Mouse (Mus musculus): Measurements from ENCODE around the gene Slc24a2. TPM values are rescaled to one million over a fixed set of nuclear protein-coding genes. Genes with fewer than 3 reads are reported as not detected.

Slc24a2 gene
- total and polyA plus RNA-seq, 2 experiments from 2014 or later: 5.0 to 29.6 TPM

DNA sequence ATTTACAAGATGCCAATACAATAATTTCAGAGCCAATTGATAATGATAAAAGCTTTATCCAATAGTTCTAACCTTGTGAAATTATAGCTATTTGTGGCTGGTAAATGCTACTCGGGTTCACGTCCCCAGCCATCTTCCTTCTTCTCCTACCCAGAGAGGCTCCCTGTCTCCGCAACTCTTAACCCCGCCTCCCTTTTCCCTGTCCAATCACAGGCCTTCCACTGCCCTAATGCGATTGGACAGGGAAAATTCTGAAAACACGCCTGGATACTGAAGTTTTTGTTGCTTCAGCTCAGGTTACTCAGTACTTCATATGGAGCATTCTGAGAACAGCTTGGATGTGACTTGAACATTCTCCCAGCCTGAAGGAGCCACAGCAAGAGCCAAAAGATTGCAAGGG lies 287.0 kb downstream of the Slc24a2 start:
- DNase-seq (ENCODE audit: low spot score) (no peak), ATAC-seq (no peak)
- Histone ChIP-seq H3K9me3 (ENCODE audit: low read length) (no peaks in the 10 kb centered on the region), H3K36me3 (ENCODE audit: insufficient read depth, low read length) (no peaks in the 10 kb centered on the region), H3K4me3 (ENCODE audit: low read length) (no peak overlapping the region), H3K4me2 (ENCODE audit: low read depth, low read length) (no peak overlapping the region), H3K27me3 (ENCODE audit: insufficient read depth, low read length) (no peaks in the 10 kb centered on the region), H3K9ac (replicated peaks; ENCODE audit: low read length) (no peak overlapping the region), H3K4me1 (ENCODE audit: insufficient read depth, low read length) (no peaks in the 10 kb centered on the region), H3K27ac (no peak overlapping the region)
- no peak for TF ChIP-seq CTCF (IDR thresholded peaks at IDR 0.05; ENCODE audit: low read depth)
- 63% methylated on average over 6 of the region's 6 CpGs for WGBS

DNA sequence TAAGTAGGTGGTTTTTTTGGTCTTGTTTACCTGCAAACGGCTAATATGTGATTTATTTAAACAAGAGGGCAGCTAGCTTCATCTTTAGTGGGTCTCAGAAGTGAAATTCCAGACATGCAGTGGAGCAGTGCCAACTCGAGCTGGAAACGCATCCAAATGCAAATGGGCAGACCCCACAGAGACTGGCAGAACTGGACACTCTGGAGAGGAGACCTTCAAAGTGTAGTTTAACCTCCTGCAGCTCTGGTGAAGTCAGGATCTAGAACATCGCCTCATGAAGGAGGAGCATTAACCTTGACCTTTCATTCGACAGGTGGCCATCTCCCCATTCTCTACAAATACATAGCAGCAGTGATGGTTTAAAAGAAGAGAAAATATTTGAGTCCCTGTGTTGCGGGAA lies 287.6 kb downstream of the Slc24a2 start:
- no peak for ATAC-seq
- Histone ChIP-seq H3K4me1 (ENCODE audit: insufficient read depth, low read length) (no peaks in the 10 kb centered on the region), H3K4me2 (ENCODE audit: low read depth, low read length) (no peak overlapping the region), H3K9ac (replicated peaks; ENCODE audit: low read length) (no peak overlapping the region), H3K27ac (no peak overlapping the region), H3K27me3 (ENCODE audit: insufficient read depth, low read length) (no peaks in the 10 kb centered on the region), H3K36me3 (ENCODE audit: insufficient read depth, low read length) (no peaks in the 10 kb centered on the region), H3K9me3 (ENCODE audit: low read length) (no peaks in the 10 kb centered on the region), H3K4me3 (ENCODE audit: low read length) (no peak overlapping the region)
- DNase-seq (ENCODE audit: low spot score): no peak
- WGBS: 65% methylated on average over 6 of the region's 6 CpGs
- TF ChIP-seq CTCF (IDR thresholded peaks at IDR 0.05; ENCODE audit: low read depth): no peak

GRCm38 (mm10) chr4:86936706-86937105 lies 293.6 kb downstream of the Slc24a2 start:
- TF ChIP-seq CTCF (IDR thresholded peaks at IDR 0.05; ENCODE audit: low read depth): no peak
- Histone ChIP-seq H3K4me2 (ENCODE audit: low read depth, low read length) (no peak overlapping the region), H3K27me3 (ENCODE audit: insufficient read depth, low read length) (no peaks in the 10 kb centered on the region), H3K36me3 (ENCODE audit: insufficient read depth, low read length) (no peaks in the 10 kb centered on the region), H3K27ac (no peak overlapping the region), H3K9ac (replicated peaks; ENCODE audit: low read length) (no peak overlapping the region), H3K4me3 (ENCODE audit: low read length) (no peak overlapping the region), H3K4me1 (ENCODE audit: insufficient read depth, low read length) (no peaks in the 10 kb centered on the region), H3K9me3 (ENCODE audit: low read length) (no peaks in the 10 kb centered on the region)
- DNase-seq (ENCODE audit: low spot score) (no peak), ATAC-seq (no peak)
- 56% methylated on average over 3 of the region's 3 CpGs for WGBS

- Histone ChIP-seq H3K4me1 (ENCODE audit: insufficient read depth, low read length) (no peaks in the 10 kb centered on the region), H3K9ac (replicated peaks; ENCODE audit: low read length) (no peak overlapping the region), H3K4me3 (ENCODE audit: low read length) (no peak overlapping the region), H3K27ac (no peak overlapping the region), H3K36me3 (ENCODE audit: insufficient read depth, low read length) (no peaks in the 10 kb centered on the region), H3K27me3 (ENCODE audit: insufficient read depth, low read length) (no peaks in the 10 kb centered on the region), H3K9me3 (ENCODE audit: low read length) (no peaks in the 10 kb centered on the region), H3K4me2 (ENCODE audit: low read depth, low read length) (no peak overlapping the region)
- WGBS: 94% methylated on average over 9 of the region's 9 CpGs
- ATAC-seq (no peak), DNase-seq (ENCODE audit: low spot score) (no peak)
- no peak for TF ChIP-seq CTCF (IDR thresholded peaks at IDR 0.05; ENCODE audit: low read depth)
These were observed 294.1 kb downstream of the Slc24a2 start for GRCm38 (mm10) chr4:86936217-86936616.

Measured in hindbrain, postnatal 0 days (tissue).